Mouse (Mus musculus): ENCODE measurements around the gene Pcsk4.
A peak's percentile ranks its signal among the peaks of the same experiment; 100 is the strongest.

Gene Pcsk4

DNA sequence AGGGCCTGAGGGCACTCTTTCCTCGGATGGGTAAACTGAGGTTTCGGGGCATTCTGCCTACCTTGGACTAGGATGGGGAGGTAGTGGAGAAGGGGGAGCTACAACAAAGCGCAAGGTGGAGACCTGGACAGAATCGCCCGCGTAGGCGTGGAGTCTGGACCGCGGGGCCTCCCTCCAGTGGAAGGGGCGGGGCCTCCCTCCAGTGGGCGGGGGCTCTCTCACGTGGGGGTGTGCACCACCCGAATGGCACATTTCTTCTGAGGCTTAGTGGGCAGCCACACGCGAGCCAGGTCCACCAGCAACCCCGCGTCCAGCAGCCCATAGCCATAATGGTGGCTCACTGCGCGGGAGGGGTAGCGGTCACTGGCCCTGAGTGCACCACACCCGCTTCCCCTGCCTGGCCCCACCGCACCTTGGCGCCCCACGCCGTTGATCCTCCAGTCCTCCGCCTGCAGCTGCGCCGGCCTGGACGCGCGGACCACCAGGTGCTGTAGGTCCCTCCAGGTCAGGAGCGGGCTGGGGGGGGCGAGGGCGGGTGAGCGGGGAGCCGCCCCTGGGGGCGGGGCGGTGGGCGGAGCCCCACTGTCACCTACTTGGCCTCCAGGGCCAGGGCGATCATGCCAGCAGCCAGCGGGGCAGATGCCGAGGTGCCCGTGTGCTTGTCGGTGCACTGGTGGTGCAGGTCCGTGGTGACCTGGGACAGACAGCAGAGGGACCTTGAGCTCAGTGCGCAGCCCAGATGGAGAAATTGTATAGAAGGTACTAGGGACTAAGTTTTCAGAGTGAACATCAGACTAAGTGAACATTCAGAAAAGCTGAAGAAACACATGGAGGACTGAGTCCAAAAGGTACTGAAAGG lies 5.8 kb downstream of the Pcsk4 start:
- peak; percentile 79 to 87 for DNase-seq (ENCODE audit: low spot score in 2 of 2)

DNA sequence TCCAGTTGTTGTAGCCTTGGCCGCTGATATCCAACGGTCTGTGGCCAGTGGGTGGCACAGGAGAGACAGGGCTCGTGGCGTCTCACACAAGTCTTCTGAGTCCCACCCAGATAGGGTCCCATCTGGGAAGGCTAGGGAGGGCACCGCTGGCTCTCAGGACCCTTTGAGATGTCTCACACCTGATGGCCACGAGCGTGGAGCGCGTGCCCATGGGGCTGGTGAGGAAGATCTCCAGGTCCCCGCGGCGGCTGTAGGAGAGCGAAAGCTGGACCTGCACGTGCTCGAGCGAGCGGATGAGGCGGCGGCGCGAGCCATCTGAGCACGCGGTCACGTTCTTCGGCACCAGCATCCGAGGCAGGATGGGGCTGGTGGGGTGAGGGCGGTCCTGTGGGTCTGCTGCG lies 6.5 kb downstream of the Pcsk4 start:
- no peak for DNase-seq (ENCODE audit: low spot score in 2 of 2)

DNA sequence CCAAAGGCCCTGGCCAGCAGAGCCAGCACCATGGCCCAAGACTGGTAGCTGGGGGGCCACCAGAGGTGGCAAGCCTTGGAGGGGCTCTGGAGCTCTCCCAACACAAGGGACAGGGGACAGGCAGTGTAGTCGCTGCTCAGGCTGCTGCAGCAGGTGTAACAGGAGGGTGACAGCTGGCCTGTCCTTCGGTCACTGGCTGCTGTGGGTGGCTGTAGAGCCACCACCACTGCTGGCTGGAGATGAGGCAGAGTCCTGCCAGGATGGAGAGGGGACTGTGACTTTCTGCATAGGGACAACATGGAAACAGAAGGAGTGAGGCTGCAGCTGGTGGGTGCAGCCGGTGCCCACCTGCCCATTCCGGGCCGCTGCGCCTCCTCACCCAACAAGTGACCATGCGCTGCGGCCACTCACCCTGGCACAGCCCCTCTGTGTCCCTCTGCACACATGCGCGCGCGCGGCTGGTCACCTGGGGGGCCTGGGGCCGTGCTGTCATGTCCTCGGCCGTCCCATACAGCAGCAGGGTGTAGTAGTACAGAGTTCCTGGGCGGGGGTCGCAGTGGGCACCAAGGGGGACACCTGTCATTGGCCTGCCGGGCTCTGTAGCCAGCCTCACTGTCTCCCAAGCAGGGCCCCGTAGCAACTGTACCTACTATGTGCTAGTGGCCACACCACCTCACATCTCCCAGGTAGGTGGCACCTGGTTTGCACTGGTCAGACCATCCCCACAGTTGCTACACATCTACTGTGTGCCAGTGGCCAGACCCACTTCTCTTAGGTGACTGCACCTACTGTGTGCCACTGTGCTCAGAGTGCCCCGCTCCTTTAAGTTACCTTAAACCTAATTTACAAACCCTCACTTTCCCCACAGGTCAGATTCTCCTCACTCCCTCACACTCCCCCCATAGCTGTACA lies 7.4 kb downstream of the Pcsk4 start:
- no peak for DNase-seq (ENCODE audit: low spot score in 2 of 2)

DNA sequence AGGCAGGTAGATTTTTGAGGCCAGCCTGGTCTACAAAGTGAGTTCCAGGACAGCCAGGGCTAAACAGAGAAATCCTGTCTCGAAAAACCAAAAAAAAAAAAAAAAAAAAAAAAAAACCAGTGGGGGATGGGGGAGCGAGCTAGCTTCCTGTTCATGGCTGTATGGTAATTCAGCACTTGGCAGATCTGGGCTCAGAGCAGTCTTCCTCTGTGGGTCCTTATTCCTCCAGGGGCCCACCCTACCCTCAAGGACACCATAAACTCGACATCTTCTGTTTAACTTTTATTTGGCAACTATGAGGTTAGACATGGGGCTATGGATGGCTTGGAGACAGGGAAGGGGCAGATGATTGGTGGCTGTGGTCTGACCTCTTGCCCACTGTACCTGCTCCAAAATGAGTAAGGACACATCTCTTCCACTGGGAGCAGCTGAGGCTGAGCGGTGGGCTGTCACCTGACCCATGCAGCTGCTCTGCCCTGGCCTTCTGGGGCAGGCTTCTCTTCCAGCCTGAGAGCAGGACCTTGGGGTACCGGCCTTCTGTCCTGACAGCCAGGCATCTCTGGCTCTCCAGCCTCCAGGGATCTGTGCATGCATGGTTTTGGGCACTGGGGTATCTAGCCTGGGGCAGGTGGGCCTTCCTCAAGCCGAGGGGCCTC lies 8.2 kb downstream of the Pcsk4 start:
- no peak for DNase-seq (ENCODE audit: low spot score in 2 of 2)

DNA sequence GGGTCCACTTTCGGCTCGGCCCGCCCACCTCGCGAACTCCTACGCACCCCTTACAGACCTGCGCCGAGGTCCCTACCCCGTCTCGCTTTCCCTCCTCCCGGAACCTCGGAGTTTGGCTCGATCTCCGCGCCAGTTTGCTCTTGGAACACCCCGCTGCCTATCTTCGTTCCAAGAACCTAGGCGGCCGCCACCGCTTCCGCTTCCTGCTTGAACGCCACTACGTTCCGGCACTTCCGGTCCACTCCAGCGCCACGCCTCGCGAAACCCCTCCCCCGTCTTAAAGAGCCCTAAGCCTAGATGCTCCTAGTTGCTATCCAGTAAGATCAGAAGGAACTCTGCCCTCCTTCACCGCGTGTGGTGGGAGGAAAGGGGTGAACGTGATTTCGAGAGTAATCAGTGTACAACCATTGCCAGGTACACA lies 8.9 kb downstream of the Pcsk4 start, which contains the start of gene 2310011J03Rik:
Gene 2310011J03Rik (minus strand): TSS at position 198 of the 421 bp plus-strand sequence.
- DNase-seq (ENCODE audit: low spot score in 2 of 2), result peak; percentile 89 to 95

DNA sequence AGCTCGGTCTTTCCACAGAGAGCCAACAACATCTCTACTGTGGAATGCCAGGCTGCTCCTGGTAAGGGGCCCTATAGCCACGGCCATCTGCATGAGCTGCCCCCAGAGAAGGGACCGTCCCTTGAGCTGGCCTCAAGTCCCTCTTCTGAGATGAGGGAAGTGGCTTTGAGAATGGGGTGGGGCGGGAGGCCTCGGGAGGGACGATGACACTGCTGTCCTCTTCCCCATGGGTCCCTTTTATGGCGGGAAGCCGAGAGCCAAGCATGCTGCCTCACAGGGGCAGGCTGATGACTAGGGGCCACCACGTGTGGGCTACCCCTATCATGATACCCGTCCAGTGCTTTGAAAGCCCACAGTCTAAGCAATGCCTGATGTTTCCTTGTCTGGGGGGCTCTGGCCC lies 12.3 kb downstream of the Pcsk4 start:
- DNase-seq (ENCODE audit: low spot score in 2 of 2), result no peak

DNA sequence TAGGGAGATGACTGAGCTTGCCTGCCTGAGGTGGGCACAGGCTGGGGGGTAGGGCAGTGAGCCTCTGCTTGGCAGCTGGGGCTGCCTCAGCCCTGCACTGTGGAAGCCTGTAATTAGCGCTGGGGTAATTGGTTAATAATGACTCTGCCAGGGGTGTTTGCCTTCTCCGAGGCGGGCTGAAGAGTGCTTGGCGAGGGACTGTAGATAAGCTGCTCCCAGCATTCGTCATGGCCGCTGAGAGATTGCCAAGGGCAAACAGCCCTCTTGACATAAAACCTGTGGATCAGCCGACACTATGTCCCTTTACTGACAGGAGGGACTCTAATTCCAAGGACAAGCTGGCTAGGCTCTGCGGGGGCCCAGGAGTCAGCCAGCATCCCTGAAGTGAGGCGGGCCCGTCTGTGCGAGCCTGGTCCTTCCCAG lies 12.9 kb downstream of the Pcsk4 start:
- DNase-seq (ENCODE audit: low spot score in 2 of 2), result no peak

DNA sequence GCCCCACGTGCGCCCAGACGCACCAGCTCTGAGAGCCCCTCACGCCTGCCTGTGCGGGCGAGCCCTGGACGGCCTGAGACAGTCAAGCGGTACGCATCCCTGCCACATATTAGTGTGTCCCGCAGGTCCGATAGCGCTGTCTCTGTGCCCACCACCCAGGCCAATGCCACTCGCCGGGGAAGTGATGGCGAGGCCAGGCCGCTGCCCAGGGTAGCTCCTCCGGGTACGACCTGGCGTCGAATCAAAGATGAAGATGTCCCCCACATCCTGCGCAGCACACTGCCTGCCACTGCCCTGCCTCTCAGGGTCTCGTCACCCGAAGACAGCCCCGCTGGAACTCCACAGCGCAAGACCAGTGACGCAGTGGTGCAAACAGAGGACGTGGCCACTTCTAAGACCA lies 14.0 kb downstream of the Pcsk4 start:
- no peak for DNase-seq (ENCODE audit: low spot score in 2 of 2)

DNA sequence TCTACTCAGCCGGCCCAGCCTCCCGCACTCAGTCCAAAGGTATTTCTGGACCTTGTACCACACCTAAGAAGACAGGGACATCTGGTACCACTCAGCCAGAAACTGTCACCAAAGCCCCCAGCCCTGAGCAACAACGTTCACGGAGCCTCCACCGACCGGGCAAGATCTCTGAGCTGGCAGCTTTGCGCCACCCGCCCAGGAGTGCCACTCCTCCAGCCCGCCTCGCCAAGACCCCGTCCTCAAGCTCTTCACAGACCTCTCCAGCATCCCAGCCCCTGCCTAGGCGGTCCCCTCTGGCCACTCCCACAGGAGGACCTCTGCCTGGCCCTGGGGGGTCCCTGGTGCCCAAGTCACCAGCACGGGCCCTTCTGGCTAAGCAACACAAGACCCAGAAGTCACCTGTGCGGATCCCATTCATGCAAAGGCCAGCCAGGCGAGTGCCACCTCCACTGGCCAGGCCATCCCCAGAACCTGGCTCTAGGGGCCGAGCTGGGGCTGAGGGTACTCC lies 14.8 kb downstream of the Pcsk4 start:
- no peak for DNase-seq (ENCODE audit: low spot score in 2 of 2)

DNA sequence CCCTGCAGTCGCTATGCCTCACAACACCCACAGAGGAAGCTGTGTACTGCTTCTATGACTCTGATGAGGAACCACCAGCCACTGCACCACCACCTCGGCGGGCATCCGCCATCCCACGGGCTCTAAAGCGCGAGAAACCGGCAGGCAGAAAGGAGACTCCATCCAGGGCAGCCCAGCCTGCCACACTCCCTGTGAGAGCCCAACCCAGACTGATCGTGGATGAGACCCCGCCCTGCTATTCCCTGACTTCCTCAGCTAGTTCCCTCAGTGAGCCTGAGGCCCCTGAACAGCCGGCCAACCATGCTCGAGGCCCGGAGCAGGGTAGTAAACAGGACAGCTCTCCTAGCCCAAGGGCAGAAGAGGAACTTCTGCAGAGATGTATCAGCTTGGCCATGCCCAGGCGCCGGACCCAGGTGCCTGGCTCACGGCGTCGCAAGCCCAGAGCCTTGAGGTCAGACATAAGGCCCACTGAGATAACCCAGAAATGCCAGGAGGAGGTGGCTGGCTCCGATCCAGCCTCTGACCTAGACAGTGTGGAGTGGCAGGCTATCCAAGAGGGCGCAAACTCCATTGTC lies 15.6 kb downstream of the Pcsk4 start:
- no peak for DNase-seq (ENCODE audit: low spot score in 2 of 2)

DNA sequence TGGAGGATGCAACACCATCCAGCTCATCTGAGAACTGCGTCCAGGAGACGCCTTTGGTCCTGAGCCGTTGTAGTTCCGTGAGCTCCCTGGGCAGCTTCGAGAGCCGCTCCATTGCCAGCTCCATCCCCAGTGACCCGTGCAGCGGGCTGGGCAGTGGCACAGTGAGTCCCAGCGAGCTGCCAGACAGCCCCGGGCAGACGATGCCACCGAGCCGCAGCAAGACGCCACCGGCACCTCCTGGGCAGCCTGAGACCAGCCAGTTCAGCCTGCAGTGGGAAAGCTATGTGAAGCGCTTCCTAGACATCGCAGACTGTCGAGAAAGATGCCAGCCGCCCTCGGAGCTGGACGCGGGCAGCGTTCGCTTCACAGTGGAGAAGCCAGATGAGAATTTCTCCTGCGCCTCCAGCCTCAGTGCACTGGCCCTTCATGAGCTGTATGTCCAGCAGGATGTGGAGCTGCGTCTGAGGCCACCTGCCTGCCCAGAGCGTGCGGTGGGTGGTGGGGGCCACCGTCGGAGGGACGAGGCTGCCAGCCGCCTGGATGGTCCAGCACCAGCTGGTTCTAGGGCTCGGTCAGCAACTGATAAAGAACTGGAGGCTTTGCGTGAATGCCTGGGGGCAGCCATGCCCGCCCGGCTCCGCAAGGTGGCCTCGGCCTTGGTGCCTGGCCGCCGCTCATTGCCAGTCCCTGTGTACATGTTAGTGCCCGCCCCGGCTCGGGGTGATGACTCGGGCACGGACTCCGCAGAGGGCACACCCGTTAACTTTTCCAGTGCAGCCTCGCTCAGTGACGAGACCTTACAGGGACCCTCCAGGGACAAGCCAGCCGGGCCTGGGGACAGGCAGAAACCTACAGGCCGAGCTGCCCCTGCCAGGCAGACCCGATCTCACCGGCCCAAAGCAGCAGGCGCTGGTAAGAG lies 16.5 kb downstream of the Pcsk4 start:
- DNase-seq (ENCODE audit: low spot score in 2 of 2), result no peak

DNA sequence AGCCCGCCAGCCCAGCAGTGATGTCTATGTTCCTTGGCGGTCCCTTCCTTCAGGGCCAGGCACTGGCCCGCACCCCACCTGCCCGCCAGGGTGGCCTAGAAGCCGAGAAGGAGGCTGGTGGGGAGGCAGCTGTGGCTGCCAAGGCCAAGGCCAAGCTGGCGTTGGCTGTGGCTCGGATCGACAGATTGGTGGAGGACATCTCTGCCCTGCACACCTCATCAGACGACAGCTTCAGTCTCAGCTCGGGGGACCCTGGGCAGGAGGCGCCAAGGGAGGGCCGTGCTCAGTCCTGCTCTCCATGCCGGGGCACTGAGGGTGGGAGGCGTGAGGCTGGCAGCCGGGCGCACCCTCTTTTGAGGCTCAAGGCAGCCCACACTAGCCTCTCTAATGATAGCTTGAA lies 17.7 kb downstream of the Pcsk4 start:
- no peak for DNase-seq (ENCODE audit: low spot score in 2 of 2)

DNA sequence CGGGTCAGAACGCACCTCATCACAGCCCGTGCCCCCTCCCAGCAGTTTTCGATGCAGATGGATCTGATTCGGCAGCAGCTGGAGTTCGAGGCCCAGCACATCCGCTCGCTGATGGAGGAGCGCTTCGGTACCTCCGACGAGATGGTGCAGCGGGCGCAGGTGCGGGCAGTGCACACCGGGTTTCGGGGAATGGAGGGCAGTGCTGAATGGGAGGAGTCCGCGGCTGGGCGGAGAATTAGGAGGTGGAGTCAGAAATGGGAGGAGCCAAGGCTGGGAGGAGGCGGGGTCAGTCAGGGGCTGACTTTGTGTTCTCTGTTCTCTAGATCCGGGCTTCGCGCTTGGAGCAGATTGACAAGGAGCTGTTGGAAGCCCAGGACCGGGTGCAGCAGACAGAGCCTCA lies 24.4 kb downstream of the Pcsk4 start:
- DNase-seq (ENCODE audit: low spot score in 2 of 2), result no peak

DNA sequence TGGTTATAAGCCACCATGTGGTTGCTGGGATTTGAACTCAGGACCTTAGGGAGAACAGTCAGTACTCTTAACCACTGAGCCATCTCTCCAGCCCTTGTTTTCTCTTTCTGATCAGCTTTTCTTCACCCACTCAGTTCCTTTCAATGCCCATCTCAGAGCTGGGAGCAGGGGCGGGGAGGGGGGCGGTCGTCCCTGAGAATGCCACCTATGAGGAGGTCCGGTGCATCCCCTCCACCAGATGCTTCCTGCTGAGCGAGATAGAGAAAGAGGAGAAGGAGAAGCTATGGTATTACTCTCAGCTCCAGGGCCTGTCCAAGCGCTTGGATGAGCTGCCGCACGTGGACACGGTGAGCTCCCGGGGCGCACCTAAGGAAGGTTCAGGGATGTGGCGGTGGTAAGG lies 24.8 kb downstream of the Pcsk4 start:
- no peak for DNase-seq (ENCODE audit: low spot score in 2 of 2)

DNA sequence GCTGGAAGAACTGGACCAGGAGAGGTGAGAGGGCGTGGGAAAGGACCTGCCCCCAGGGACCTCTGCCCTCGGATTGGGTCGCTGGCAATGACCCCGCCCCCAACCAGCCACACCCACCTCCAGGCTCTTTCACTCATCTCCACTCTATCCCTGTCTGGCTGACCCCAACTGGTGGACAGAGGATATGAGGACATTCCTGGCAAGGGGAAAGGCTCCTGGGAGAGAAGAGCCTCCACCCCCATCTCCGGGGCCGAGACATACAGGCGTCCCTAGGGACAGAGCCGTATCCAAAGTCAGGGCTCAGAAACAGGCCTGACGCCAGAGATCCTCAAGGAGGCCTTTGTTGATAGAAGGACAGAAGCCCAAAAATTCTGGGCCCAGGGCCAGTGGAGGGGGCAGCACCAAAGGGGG lies 26.8 kb downstream of the Pcsk4 start:
- peak; percentile 30 to 79 for DNase-seq (ENCODE audit: low spot score in 2 of 2)

DNA sequence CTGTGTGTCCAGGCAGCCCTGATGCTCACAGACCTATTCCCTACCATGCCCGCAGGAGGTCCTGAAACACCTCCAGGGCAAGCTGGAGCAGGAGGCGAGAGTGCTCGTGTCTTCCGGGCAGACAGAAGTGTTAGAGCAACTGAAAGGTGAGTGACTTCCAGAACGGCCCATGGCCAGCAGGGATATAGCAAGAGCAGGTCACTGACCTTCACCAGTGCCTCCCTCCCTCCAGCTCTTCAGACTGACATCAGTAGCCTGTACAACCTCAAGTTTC lies 27.3 kb downstream of the Pcsk4 start:
- DNase-seq (ENCODE audit: low spot score in 2 of 2), result no peak

DNA sequence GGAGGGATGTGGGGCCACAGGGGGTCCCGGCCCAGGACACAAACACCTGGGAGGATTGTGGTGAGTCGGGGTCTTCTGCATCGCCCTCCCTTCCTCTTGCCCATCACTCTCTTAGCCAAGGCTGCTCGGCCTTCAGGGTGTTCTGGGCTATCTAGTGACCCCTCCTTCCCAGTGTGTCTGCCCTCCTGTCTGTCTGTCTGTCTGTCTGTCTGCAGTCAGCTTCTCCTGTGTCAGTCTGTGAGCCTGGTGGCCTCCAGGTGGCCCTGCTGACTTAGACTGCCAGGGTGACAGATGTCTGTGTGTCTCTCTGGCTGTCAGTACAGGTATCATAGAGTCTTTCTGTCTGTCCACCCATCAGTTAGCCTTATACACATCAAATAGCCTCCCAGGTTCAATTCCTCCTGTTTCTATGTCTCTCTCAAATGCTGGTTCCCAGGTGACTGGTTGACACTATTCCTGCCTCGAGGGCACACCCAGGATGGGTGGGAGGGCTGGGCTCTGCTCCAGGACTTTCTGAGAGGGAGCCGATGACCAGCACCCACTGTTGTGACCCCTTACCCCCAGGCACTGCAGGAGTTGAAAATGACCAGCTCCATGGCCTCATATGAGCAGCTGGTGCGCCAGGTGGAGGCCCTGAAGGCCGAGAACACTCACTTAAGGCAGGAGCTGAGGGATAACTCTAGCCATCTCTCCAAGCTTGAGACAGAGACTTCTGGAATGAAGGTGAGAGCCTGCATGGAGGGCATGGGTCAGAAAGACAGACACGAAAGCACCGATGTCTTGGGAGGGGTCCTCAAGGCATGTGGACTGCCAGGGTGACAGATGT lies 27.8 kb downstream of the Pcsk4 start:
- no peak for DNase-seq (ENCODE audit: low spot score in 2 of 2)

DNA sequence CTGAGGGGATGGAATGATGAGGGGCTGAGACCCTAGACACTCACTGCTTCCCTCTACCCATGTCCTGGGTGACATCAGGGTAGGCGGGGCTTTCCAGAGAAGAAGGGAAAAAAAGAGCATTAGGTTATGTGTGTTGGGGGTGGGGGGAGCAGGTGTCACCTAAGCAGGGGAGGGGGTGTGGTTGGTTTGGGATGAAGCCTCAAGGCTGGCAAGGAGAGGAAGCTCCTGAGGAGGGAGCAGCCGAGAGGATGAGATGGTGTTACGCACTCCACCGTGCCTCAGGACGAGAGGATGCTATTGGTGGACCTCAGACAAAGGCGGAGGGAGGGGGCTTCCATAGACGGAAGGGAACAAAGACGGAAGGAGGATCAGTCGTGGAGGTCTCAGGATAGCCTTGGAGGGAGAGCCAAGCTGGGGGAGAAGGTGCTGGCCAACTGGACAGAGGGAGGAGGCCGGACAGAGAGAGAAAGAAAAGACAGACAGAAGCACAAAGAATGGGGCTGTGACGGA lies 28.6 kb downstream of the Pcsk4 start:
- DNase-seq (ENCODE audit: low spot score in 2 of 2), result no peak

DNA sequence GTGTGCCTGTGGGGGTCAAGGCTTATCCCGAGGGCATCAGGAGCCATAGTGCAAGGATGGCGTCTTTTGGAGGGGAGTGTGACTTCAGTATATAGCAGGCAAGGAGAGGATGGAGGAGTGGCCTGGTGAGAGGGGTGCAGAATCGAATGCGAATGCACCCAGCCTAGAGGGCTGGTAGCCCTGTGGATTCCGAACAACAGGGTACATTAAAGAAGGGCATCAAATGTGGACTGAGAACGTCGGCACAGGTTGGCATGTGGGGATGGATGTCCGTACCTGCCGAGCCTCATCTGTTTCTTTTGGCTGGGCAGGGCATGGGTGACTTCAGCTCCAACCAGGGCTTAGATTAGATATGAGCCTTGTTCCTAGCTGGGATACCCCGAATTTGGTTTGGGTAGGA lies 29.5 kb downstream of the Pcsk4 start:
- DNase-seq (ENCODE audit: low spot score in 2 of 2), result no peak

DNA sequence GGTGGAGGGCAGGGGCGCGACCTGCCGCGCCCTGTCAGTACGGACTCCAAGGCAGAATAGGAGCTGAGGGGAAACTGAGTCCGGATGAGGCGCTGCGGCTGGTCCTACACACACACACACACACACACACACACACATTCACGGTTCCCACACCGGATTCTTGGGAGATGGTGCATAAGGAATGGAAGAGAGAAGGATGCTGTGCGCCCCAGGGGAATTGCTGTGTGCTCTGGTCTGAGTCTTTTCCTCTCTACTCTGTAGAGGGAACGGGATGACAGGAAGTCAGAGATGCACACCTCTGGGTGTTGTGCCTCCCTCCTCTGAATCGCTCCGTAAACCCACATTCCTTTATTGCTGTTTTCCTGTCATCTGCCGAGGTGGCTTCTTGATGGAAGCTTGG lies 30.0 kb downstream of the Pcsk4 start:
- no peak for DNase-seq (ENCODE audit: low spot score in 2 of 2)
